Mouse (Mus musculus) lung, embryonic 15.5 days (tissue): ENCODE results near the gene B3gnt8. TPM values are rescaled to one million over a fixed set of nuclear protein-coding genes. Genes with fewer than 3 reads are reported as not detected.

ENCODE experiments used
- ATAC-seq: fragments of 200-750 bp; cut with Nextera tagmentation; 2 replicates; pipeline ENCODE4 v1.8.0; 2017; ENCODE audit warnings: moderate number of reproducible peaks, borderline replicate concordance; ENCODE audit not compliant: low FRiP score, low TSS enrichment; ENCODE audit errors: extremely low read depth
- H3K27ac ChIP-seq: fragments of 300-500 bp; sonication (generic); 2 replicates; pipeline ENCODE4 v1.5.1; 2015; ENCODE audit warnings: moderate library complexity, mild to moderate bottlenecking, inconsistent platforms
- H3K27me3 ChIP-seq: fragments of 300-500 bp; sonication (generic); 2 replicates; pipeline ENCODE4 v1.6.1; 2015; ENCODE audit warnings: inconsistent platforms
- H3K36me3 ChIP-seq: fragments of 300-500 bp; sonication (generic); 2 replicates; pipeline ENCODE4 v1.6.1; 2015; ENCODE audit warnings: inconsistent platforms
- H3K4me1 ChIP-seq: fragments of 300-500 bp; sonication (generic); 2 replicates; pipeline ENCODE4 v1.6.1; 2015; ENCODE audit warnings: inconsistent platforms
- H3K4me2 ChIP-seq: fragments of 300-500 bp; sonication (generic); 2 replicates; pipeline ENCODE4 v1.6.1; 2015; ENCODE audit warnings: inconsistent platforms, mild to moderate bottlenecking, moderate library complexity
- H3K4me3 ChIP-seq: fragments of 300-500 bp; sonication (generic); 2 replicates; pipeline ENCODE4 v1.5.1; 2015; ENCODE audit warnings: mild to moderate bottlenecking, inconsistent platforms
- H3K9ac ChIP-seq: fragments of 300-500 bp; sonication (generic); 2 replicates; pipeline ENCODE4 v1.6.1; 2015; ENCODE audit warnings: inconsistent platforms
- H3K9me3 ChIP-seq: fragments of 300-500 bp; sonication (generic); 2 replicates; pipeline ENCODE4 v1.6.1; 2016; ENCODE audit warnings: inconsistent platforms
- WGBS: fragments of 180-500 bp; shearing (Covaris S2); methylation state at CpG from one replicate; pipeline ENCODE4 v1.1.7; 2015; 5-methylcytosine and 5-hydroxymethylcytosine counted together
- polyA plus RNA-seq: library from polyadenylated mRNA; unstranded; fragments of >200 nt; fragmentation: Nextera tagmentation; extraction: Ambion mirVana; gene quantifications from 2 replicates; pipeline ENCODE4 v1.2.1, GENCODE M21; 2015

The B3gnt8 gene
- polyA plus RNA-seq, 1 experiment from 2014 or later = 11.4 TPM

GRCm38 (mm10) chr7:25669631-25670030 lies 43.2 kb downstream of the B3gnt8 start:
- Histone ChIP-seq H3K4me3 (no peak overlapping the region), H3K36me3 (peaks cover 29% of the 10 kb centered on the region), H3K9me3 (no peaks in the 10 kb centered on the region), H3K27me3 (peaks cover 16% of the 10 kb centered on the region), H3K27ac (no peak overlapping the region), H3K4me1 (peaks cover 2% of the 10 kb centered on the region; the same call in 1 of the 2 replicates), H3K4me2 (no peak overlapping the region), H3K9ac (no peak overlapping the region)
- 78% methylated on average over 9 of the region's 9 CpGs for WGBS
- no peak for ATAC-seq

GRCm38 (mm10) chr7:25670096-25670495 lies 43.6 kb downstream of the B3gnt8 start:
- Histone ChIP-seq H3K9me3 (no peaks in the 10 kb centered on the region), H3K27ac (no peak overlapping the region), H3K4me3 (no peak overlapping the region), H3K9ac (no peak overlapping the region), H3K27me3 (peaks cover 21% of the 10 kb centered on the region), H3K36me3 (peaks cover 25% of the 10 kb centered on the region), H3K4me2 (no peak overlapping the region), H3K4me1 (peaks cover 7% of the 10 kb centered on the region)
- no peak for ATAC-seq
- WGBS = 87% methylated on average over 4 of the region's 4 CpGs

GRCm38 (mm10) chr7:25671686-25672085 lies 45.2 kb downstream of the B3gnt8 start:
- Histone ChIP-seq H3K36me3 (peaks cover 16% of the 10 kb centered on the region), H3K27me3 (peaks cover 31% of the 10 kb centered on the region), H3K4me1 (peaks cover 15% of the 10 kb centered on the region), H3K4me3 (no peak overlapping the region), H3K27ac (no peak overlapping the region), H3K9me3 (no peaks in the 10 kb centered on the region), H3K9ac (no peak overlapping the region), H3K4me2 (no peak overlapping the region)
- no peak for ATAC-seq
- 48% methylated on average over 2 of the region's 2 CpGs for WGBS

GRCm38 (mm10) chr7:25672442-25672841 lies 46.0 kb downstream of the B3gnt8 start:
- ATAC-seq = no peak
- Histone ChIP-seq H3K27ac (no peak overlapping the region), H3K4me1 (peaks cover 18% of the 10 kb centered on the region), H3K27me3 (peaks cover 31% of the 10 kb centered on the region), H3K9ac (no peak overlapping the region), H3K4me2 (no peak overlapping the region), H3K4me3 (no peak overlapping the region), H3K9me3 (no peaks in the 10 kb centered on the region), H3K36me3 (peaks cover 16% of the 10 kb centered on the region)
- WGBS = 49% methylated on average over 4 of the region's 4 CpGs

GRCm38 (mm10) chr7:25674297-25674696 lies 47.8 kb downstream of the B3gnt8 start:
- Histone ChIP-seq H3K36me3 (no peaks in the 10 kb centered on the region), H3K9me3 (no peaks in the 10 kb centered on the region), H3K9ac (0 out of 2 replicates have a peak overlapping the region, but pooled peaks have one; percentile 2), H3K4me3 (no peak overlapping the region), H3K4me2 (peak overlapping the region; percentile 55), H3K27me3 (peaks cover 35% of the 10 kb centered on the region), H3K27ac (no peak overlapping the region), H3K4me1 (peaks cover 18% of the 10 kb centered on the region)
- ATAC-seq = no peak
- WGBS = 22% methylated on average over 9 of the region's 9 CpGs

- H3K36me3 ChIP-seq = no peaks in the 10 kb centered on the region
- H3K4me1 ChIP-seq = peaks cover 20% of the 10 kb centered on the region
- H3K4me3 ChIP-seq = peak within 1 kb of the TSS; percentile 25
- 0 out of 2 replicates have a peak within 1 kb of the TSS, but pooled peaks have one; percentile 2 for H3K9ac ChIP-seq
- H3K27ac ChIP-seq = 0 out of 2 replicates have a peak within 1 kb of the TSS, but pooled peaks have one; percentile 34
- peaks cover 35% of the 10 kb centered on the region for H3K27me3 ChIP-seq
- H3K4me2 ChIP-seq = peak within 1 kb of the TSS; percentile 55
- WGBS = 4% methylated on average over 29 of the region's 29 CpGs
- ATAC-seq = 0 out of 2 replicates have a peak, but pooled peaks have one; percentile 33
- no peaks in the 10 kb centered on the region for H3K9me3 ChIP-seq
Observed at GRCm38 (mm10) chr7:25674719-25675300, 48.4 kb downstream of the B3gnt8 start, which contains the start of gene Tmem91. Gene Tmem91 (minus strand): TSS chr7:25675166.

- Histone ChIP-seq H3K9me3 (no peaks in the 10 kb centered on the region), H3K27me3 (peaks cover 35% of the 10 kb centered on the region), H3K36me3 (no peaks in the 10 kb centered on the region), H3K9ac (no peak overlapping the region), H3K4me1 (peaks cover 26% of the 10 kb centered on the region), H3K4me3 (peak overlapping the region; percentile 25; the same call in 1 of the 2 replicates), H3K27ac (no peak overlapping the region), H3K4me2 (peak overlapping the region; percentile 55; the same call in 1 of the 2 replicates)
- 51% methylated on average over 6 of the region's 6 CpGs for WGBS
- no peak for ATAC-seq
Observed at GRCm38 (mm10) chr7:25675405-25675804, 49.0 kb downstream of the B3gnt8 start.

GRCm38 (mm10) chr7:25676085-25676781 lies 49.8 kb downstream of the B3gnt8 start:
- no peak overlapping the region for H3K4me3 ChIP-seq
- ATAC-seq = peak; percentile 26; the same call in 1 of the 2 replicates
- H3K4me2 ChIP-seq = peak overlapping the region; percentile 3; the same call in 1 of the 2 replicates
- peak overlapping the region; percentile 34 for H3K27ac ChIP-seq
- 30% methylated on average over 15 of the region's 15 CpGs for WGBS
- no peaks in the 10 kb centered on the region for H3K36me3 ChIP-seq
- H3K4me1 ChIP-seq = peaks cover 29% of the 10 kb centered on the region
- H3K27me3 ChIP-seq = peaks cover 35% of the 10 kb centered on the region
- no peaks in the 10 kb centered on the region for H3K9me3 ChIP-seq
- no peak overlapping the region for H3K9ac ChIP-seq

- Histone ChIP-seq H3K4me2 (no peak overlapping the region), H3K9me3 (no peaks in the 10 kb centered on the region), H3K27me3 (peaks cover 35% of the 10 kb centered on the region), H3K4me3 (no peak overlapping the region), H3K27ac (peak overlapping the region; percentile 32; the same call in 1 of the 2 replicates), H3K4me1 (peaks cover 32% of the 10 kb centered on the region), H3K36me3 (no peaks in the 10 kb centered on the region), H3K9ac (no peak overlapping the region)
- ATAC-seq = no peak
- 88% methylated on average over 7 of the region's 7 CpGs for WGBS
Observed at GRCm38 (mm10) chr7:25677013-25677412, 50.6 kb downstream of the B3gnt8 start.

GRCm38 (mm10) chr7:25679971-25680370 lies 53.5 kb downstream of the B3gnt8 start:
- Histone ChIP-seq H3K4me2 (peak overlapping the region; percentile 57), H3K4me3 (peak overlapping the region; percentile 54), H3K27me3 (peaks cover 15% of the 10 kb centered on the region), H3K4me1 (peaks cover 27% of the 10 kb centered on the region), H3K9ac (no peak overlapping the region), H3K36me3 (no peaks in the 10 kb centered on the region), H3K9me3 (no peaks in the 10 kb centered on the region), H3K27ac (peak overlapping the region; percentile 86)
- WGBS = 2% methylated on average over 6 of the region's 6 CpGs
- no peak for ATAC-seq

- ATAC-seq = peak; percentile 96
- peak within 1 kb of the TSS; percentile 86 for H3K27ac ChIP-seq
- WGBS = under 1% methylated on average over 46 of the region's 46 CpGs
Observed at GRCm38 (mm10) chr7:25680514-25681258, 54.2 kb downstream of the B3gnt8 start, which contains the start of gene B9d2. Gene B9d2 (plus strand): TSS chr7:25680780.

More at GRCm38 (mm10) chr7:25680514-25681258, 54.2 kb downstream of the B3gnt8 start, which contains the start of gene B9d2:
- Histone ChIP-seq H3K9me3 (no peaks in the 10 kb centered on the region), H3K27me3 (peaks cover 8% of the 10 kb centered on the region), H3K4me3 (peak within 1 kb of the TSS; percentile 54), H3K4me1 (peaks cover 25% of the 10 kb centered on the region), H3K4me2 (peak within 1 kb of the TSS; percentile 57), H3K9ac (peak within 1 kb of the TSS; percentile 40), H3K36me3 (no peaks in the 10 kb centered on the region)
